Mouse (Mus musculus): ENCODE results near the gene Stpg3.
"Not testable (repeated sequence)": the region's sequence is repeated elsewhere in the genome, so short reads cannot be mapped to it uniquely, and the experiment has no call there.

The Stpg3 gene

DNA sequence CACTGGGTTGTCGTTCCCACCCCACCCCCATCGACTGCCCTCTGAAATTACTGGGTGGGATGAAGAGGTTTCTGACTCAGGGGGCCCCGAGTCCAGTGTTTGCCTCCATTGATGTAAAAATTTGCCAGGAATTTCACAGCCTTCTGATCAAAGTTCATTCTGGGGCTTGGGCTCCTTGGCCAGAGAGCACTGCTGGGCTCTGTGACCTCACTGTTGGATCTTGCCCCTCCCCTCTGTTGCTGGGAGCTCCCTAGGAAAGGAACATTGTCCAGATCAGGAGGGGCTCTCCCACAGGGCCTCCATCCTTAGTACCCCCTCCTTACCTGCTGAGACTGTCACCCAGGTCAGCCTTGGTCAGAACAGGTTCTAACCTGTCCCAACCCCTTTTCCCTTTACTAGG lies at the start of gene Stpg3:
Gene Stpg3 (minus strand): TSS at position 194 of the 400 bp plus-strand sequence.
- no peak for DNase-seq (ENCODE audit: low spot score)

DNA sequence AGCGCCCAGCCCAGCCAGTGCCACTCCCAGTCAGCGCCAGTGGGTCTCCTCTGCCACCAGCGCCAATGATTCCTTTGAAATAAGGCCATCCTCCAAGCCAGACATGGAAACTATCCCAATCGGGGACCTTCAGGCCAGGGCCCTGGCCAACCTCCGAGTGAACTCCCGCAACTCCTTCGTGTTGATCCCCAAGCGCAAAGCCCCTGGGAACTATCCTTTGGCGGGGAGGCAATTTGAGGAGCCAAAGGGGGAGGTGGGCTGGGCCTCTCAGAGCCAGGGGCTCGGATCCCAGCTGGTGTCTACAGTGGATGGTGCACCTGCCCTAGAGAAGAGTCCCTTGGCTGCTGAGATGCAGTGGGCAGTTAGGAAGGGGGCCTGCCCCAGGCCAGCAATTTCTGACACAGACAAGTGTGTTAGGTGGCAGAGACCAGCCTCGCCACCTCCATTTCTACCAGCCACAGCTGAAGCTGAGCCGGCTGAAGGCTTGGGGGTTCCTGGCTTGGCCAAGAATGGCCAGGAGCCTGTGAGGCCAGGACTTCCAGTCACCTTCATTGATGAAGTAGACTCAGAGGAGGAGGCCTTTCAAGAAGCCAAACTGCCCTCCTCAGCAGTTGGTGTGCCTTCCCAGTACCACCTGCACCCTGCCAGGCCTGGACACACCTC lies 49.3 kb upstream of the Stpg3 start:
- DNase-seq (ENCODE audit: low spot score) = no peak

DNA sequence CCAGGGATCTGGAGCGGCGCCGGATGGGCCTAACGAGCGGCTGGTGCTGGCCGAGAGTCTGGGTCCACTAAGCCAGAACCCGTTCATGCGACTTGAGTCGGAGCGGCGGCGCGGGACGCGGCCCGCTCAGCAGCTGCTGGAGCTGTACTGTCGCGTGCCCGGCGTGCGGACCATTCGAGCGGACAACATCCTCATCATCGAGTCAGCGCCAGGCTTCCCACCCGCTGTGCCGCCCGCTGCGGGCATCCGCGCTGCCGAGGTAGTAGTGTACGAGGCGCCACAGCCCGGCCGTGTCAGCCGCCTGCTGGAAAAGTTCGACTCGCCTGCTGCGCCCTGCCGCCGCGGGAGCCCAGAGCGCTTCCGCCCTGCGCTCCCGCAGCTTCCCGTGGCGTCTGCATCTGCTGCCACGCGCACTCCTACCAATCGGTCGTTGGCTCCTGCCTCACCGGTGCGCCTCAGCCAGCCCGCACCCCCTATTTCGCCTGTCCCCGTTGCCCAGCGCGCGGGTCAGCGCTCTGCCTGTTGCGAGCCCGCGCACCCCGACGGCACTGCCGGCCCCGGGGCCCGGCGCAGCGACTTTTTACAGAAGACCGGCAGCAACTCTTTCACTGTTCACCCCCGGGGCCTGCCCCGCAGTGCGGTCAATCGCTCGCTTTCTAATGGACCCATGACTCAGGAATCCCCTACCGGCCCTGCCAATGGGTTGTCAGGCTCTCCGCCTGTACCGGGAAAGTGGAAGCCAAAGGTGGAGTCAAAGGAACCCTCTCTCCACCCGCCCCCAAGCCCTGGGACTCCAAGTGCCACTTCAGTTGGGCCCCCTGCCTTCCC lies 48.6 kb upstream of the Stpg3 start:
- peak; percentile 51 for DNase-seq (ENCODE audit: low spot score)

DNA sequence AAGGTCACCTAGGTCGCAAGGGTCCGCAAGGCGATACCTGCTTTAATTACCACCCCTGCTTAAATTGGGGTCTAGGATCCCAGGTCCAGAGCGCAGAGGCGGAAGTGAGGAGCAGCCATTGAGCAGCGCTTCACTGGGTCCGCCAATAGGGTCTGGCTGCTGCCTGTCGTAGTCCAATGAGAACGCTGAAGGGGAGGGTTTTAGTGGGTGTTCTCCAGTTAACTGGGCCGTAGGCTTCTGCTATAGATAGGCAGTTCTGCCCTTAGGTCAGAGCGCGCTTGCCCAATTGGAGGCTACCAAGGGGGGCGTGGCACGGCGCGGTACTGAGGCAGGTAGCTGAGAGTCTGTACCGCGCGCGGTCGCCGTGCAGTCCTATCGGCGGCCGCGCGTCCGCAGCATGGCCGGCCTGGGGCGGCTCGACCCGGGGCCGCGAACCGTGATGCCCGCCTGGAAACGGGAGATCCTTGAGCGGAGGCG lies 47.9 kb upstream of the Stpg3 start, which contains the start of gene Tprn:
Gene Tprn (plus strand): TSS at position 328 of the 477 bp plus-strand sequence.
- peak; percentile 97 for DNase-seq (ENCODE audit: low spot score)

DNA sequence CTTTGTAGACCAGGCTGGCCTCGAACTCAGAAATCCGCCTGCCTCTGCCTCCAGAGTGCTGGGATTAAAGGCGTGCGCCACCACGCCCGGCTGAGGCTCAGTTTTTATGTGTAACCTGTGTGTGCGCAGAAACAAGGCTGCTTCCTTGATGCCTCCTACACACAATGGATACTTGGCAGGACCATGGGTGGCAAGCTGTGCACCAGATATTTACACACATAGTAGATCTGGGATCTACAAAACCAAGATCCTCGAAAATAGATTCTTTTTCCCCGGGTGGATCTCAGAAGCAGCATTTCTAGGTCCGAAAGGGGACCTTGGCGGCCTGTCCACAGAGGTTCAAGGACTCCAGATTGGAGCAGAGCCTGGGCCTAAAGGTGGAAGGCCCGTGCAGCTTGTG lies 47.4 kb upstream of the Stpg3 start:
- no peak for DNase-seq (ENCODE audit: low spot score)

DNA sequence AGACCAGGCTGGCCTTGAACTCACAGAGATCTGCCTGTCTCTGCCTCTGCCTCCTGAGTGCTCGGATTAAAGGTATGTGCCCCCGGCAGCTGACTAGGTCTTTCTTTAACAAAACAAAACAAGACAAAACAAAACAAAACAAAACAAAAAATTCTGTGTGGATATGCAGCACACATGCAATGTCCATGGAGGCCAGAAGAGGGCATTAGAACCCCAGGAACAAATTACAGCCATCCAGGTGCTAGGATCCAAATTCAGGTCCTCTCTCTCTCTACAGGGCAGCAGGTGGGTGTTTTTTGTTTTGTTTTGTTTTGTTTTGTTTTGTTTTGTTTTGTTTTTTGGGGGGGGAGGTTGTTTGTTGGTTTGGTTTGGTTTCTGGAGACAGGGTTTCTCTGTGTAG lies 44.5 kb upstream of the Stpg3 start:
- peak; percentile 32 for DNase-seq (ENCODE audit: low spot score)

DNA sequence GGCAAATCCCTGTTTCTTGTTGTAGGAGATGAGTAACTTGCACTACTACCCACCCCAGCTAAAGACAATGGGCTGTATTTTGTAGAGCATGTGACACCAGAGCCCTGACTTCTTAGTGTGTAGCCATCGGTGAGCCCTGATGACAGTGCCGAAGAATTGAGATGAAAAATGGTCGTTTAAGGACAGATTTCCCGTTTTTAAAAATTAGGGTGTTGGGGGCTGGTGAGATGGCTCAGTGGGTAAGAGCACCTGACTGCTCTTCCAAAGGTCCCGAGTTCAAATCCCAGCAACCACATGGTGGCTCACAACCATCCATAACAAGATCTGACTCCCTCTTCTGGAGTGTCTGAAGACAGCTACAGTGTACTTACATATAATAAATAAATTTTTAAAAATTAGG lies 42.8 kb upstream of the Stpg3 start:
- not testable (repeated sequence) for DNase-seq (ENCODE audit: low spot score)

DNA sequence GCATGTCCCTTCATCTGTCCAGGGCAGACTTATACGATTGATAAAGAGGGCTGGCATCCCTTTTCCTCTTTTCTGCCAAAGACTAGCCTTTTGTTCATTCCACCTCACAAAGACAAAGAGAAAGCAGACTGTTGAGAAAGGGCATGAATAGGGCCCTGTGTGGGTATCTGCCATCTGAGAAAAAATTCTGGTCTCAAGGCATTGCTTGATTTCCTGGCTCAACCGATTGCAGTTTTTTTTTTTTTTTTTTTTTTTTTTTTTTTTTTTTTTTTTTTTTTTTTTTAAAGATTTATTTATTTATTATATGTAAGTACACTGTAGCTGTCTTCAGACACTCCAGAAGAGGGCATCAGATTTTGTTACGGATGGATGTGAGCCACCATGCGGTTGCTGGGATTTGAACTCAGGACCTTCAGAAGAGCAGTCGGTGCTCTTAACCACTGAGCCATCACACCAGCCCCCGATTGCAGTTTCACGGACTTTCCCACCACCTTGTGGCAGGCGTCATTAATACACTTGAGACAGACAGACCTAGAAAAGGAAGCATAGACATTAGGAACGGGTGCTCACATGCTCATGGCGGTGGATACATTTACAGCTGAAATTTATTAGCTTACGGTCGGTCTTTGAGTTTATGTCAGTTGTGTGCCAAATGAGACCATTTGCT lies 42.1 kb upstream of the Stpg3 start:
- peak; percentile 60 for DNase-seq (ENCODE audit: low spot score)

DNA sequence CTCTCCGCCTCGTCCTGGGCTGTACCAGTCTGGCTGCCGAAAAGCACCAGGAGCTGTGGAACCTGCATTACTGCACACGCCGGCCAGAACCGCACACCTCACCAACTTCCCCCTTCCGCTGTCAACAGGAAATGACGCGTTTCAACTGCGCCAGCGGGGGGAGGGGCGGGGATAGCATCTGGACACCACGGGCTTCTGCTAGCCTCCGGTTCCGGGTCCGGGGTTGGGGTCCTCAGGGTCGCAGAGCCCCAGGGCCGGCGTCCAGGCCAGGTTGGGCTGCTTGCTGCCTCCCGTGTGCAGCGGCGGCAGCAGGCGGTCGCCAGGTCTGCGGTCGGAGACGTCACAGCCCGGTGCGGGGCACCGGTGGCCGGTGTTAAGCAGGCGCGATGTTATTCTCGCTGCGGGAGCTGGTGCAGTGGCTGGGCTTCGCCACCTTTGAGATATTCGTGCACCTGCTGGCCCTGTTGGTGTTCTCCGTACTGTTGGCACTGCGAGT lies 40.9 kb upstream of the Stpg3 start, which contains the start of gene Tmem203:
Gene Tmem203 (plus strand): TSS at position 156 of the 496 bp plus-strand sequence.
- peak; percentile 95 for DNase-seq (ENCODE audit: low spot score)

DNA sequence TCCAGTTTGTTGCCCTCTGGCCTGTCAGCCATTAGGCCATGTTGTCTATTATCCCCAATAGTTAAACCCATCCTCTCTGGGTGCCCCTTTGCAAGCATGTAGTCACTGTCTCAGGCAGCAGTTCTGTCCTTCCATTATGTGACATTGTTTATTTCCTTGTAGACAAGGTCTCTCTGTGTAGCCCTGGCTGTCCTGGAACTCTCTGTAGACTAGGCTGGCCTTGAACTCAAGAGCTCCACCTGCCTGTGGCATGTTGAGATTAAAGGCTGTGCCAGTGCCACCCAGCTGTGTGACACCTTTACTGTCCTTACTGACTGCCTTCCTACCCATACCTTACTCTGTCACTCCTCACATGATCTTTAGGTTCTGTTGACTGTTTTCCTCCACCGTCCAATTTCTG lies 37.9 kb upstream of the Stpg3 start:
- DNase-seq (ENCODE audit: low spot score) = no peak

DNA sequence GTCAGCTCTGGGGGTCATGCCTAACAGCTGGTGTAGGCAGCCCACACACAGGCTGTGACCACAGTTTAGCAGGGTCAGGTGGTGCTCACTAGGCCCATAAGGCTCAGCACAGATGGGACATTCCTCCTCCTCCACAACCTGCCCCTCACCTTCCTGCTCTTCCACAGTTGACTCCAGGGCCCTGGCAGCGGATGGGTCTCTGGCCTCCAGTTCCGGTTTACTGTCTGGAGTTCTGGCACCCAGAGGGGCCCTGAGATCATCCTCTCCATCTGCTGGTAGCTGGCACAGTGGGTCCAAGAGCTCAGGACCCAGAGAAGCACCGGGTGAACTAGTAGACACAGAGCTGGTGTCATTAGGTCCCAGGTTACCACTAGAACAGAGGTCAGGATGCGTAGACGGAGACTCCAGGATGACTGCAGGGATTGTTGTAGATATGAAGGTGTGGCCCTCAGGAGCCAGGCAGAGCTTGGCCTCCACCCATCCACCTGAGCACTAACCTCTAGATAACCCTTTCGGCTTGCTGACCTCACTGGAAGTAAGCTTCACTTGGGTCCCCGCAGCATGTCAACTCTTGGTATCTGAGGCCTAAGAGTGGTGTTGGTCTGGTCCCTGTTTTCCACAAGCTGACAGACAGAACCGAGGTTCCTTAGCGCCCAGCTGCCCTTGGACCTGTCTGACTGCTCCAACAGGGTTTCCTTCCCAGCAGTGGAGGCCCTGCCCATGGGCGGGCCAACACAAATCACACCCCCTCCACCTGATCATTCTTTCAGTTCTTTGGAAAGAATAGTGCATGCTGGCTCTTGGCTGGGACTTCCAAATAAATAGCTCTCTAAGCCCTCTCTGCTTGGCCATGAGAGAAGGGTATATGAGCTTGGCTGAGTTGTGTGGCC lies 32.0 kb upstream of the Stpg3 start, which contains the start of gene AL732309.1:
Gene AL732309.1 (minus strand): TSS at position 681 of the 890 bp plus-strand sequence.
- no peak for DNase-seq (ENCODE audit: low spot score)

DNA sequence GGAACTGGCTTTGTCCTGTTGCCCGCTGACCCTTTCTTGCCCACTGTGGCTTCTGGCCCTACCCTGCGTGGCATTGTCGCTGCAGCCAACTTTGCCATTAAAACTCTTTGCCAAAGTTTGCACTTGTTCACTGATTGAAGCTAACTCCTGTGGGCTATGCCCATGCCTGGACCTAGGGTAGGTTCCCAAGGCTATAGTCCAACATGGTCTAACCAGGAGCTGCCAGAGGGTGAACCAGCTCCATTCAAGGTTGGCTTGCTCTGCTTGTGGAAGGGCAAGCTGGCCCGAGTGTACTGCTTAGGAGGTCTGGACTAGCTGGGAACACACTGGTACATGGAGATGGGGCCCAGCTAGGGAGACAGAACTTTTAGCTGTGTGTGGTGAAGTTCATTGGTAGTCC lies 29.7 kb upstream of the Stpg3 start:
- no peak for DNase-seq (ENCODE audit: low spot score)

DNA sequence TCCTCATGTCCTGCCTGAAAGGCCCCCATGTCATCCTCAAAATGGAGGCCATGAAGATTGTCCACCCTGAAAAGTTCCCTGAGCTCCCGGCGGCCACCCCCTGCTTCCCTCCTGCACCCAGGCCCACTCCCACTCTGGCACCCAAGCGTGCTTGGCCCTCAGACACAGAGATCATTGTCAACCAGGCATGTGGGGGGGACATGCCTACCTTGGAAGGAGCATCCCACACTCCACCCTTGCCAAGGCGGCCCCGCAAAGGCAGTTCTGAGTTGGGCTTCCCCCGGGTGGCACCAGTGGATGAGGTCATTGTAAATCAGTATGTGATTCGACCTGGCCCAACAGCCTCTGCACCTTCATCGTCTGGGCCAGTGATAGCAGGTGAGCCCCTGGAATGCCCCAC lies 28.9 kb upstream of the Stpg3 start:
- no peak for DNase-seq (ENCODE audit: low spot score)

DNA sequence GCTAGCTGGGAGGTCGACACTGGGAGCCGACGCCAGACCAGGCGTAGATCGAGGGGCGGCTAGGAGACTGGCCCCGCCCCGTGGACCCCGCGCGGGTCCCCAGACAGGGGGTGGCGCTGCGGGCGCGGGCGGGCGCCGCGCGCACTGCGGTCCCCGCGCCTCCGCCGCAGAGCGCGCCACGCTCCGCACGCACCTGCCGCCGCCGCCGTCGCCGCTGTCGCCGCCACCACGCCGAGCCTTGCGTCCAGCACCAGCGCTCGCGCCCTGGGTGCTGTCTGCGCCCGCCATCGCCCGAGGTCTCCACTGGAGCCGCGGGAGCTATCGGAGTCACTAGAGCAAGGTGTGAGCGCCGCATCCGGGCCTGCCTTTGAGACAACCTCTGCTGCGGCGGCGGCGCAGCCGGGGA lies 27.7 kb upstream of the Stpg3 start, which contains the start of the genes Rnf208 and Cysrt1:
Gene Rnf208 (plus strand): TSS at position 155 of the 406 bp plus-strand sequence.
Gene Cysrt1 (minus strand): TSS at position 352 of the 406 bp plus-strand sequence.
- DNase-seq (ENCODE audit: low spot score) = peak; percentile 62

DNA sequence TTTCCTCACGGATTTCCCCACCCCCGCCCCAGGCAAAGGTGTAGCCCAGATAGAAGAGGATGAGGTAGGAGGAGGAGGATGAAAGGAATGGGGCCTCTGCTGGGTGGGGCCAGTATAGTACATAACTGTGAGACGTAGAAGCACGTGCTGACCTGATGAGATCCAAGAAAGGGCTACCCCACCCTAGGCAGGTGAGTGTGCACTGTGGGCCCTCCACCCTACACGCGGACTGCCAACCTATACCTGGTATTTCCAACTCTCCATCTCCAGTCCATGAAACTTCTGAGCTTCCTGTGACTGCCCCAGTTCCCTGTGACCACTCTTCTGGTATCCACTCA lies 27.0 kb upstream of the Stpg3 start:
- DNase-seq (ENCODE audit: low spot score) = no peak

DNA sequence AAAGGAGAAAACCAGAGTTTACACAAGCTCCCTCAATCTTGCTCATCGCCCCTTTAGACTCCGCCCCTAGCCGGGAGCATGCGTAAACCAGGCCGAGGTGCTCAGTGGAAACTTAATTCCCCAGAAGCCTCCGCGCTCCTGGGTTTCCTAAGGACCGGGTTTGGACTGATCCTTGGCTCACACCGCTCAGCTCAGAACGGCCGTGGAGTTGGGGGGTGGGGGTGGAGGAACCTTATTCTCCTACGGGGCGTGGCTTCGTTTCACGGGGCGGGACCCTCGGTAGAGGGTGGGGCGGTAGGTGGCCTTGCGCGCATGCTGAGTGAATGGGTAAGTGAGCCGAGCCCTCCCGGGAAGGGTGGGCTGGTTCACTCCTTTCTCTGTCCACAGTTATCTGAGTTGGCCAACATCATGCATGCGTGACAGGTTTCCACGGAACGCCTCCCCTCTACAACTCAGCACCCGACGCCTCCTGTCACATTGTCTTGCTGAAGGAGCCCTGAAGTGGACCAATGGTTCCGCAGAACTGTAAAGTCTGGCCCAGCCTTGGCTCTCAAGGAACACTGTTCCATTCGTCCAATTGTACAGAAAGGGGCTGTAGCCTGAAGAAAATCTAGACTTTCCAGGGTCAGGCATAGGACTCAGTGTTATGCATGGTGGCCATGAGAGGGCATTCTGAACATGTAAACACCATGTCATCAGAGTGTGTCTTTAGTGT lies 26.4 kb upstream of the Stpg3 start:
- peak; percentile 82 for DNase-seq (ENCODE audit: low spot score)

DNA sequence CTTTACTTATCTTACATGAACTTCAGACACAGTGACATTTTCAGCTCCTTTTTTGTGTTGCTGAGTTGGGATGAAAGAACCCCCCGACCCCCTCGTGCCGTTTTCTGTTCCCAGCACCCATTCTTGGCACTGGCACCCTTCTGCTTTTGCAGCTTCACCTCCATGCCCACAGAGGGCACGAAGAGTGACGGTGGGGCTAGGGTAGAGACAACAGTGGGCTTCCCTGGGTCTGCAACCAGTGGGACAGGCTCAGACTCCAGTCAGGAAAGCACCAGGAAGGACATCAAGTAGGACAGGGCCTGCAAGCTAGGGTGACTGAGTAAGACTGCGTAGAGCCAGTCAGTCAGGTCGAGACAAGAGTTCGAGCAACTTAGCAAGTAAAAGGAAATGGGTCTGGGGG lies 25.9 kb upstream of the Stpg3 start:
- DNase-seq (ENCODE audit: low spot score) = no peak

DNA sequence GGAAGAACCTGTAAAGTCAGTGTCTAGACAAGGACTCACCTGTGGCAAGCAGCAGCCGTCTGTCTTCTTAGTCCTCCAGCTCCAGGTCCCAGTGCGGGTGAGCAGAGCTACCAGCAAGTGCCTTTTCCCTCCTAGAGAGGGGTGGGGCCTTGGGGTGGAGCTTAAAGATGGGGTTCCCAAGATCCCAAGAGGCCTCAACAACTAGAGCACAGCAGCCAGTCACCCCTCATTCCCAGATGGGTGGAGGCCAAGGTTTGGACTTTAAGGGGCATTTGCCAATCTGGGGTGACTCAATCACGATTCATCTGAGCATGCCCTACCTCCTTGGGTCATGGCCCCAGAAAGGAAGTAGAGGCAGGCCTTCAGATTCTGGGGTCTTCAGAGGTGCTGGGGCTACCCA lies 25.3 kb upstream of the Stpg3 start:
- DNase-seq (ENCODE audit: low spot score) = no peak

DNA sequence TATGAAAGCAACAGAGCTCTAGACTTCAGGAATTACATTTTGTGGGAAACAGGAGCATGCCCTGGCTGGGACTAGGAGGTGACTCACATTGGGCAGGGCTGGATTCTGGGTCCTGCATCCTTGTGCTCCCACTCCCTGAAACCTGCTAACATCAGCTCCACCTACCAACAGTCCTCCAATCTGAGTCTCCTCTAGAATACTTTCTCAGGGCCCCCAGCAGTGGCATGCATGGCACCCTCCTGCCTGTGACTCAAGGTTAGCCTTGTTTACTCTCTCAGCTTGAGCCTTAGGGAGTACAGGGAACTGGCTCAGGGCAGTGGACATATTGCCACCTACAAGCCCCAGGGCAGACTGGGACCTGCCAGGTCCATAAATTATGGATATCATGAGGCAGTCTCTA lies 23.7 kb upstream of the Stpg3 start:
- DNase-seq (ENCODE audit: low spot score) = no peak

DNA sequence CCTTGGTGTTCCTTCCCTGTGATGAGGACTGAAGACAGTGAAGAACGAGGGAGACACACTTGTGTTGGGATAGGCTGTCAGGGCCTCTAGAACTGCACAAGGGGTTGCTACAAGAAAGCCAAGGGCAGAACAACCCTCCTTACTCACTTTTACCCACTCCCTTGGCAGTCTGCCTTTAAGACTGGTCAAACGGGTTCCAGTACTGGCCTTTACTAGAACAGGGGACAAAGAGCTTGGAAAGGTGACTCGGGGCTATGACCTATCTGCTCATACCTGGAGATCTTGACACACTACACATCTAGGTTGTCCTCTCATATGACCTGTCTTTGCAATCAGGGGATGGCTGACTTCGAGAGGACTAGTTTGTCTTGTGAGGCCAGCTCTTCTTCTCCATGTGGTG lies 23.1 kb upstream of the Stpg3 start:
- DNase-seq (ENCODE audit: low spot score) = no peak

DNA sequence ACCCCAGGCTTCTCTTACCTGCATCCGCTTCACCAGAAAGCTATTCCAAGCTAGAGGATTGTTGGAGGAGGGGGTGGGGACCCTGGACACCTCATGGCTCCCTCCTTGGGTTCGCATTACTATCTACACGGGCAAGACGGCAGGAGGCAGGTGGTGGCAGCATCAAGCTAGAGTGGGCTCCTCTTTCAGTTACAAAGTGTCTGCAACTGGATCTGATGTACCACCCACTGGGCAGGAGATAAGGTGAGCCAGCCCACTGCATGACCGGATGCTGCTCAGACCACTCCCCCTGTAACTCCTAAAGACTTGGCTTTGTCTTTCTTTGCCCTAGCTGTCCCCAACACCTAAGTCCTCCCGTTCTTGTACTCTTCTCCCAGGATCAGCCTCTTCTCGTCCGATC lies 22.2 kb upstream of the Stpg3 start, which contains the start of gene Rnf224:
Gene Rnf224 (minus strand): TSS at position 174 of the 400 bp plus-strand sequence.
- no peak for DNase-seq (ENCODE audit: low spot score)
